Mouse (Mus musculus): Measurements from ENCODE around the gene Pla2g4b.

DNA sequence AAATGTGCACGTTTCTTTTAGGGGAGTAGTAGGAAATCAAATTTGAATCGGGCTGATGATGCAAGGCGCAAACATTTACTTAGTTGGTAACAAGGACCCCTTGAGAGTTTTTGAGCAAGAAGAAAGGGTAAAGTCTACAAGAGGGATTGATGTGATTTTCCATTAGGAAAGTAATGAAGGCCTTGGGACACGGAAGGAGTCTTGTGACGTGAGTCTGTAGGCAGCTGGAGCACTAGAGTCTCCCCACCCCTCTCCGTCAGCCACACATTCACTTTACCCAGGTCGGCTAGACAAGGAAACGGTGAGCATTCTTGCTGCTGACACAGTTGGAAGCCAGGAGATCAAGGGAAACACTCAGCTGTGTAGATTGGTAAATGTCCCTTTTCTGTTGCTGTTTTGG lies 47.3 kb upstream of the Pla2g4b start:
- TF ChIP-seq MAFK (IDR thresholded peaks at IDR 0.05; ENCODE audit: insufficient read depth, low read depth, low read length) = no peak
- no peak for TF ChIP-seq ZNF384 (IDR thresholded peaks at IDR 0.05; ENCODE audit: low read depth, low read length)
- TF ChIP-seq CHD2 (IDR thresholded peaks at IDR 0.05; ENCODE audit: low read depth, low read length) = no peak

Measured in ES-E14 (cell line).